Mouse (Mus musculus): ENCODE results near the gene Hist1h2bj. TPM values are rescaled to one million over a fixed set of nuclear protein-coding genes. Genes with fewer than 3 reads are reported as not detected.

Hist1h2bj gene
- total RNA-seq, 2 experiments from 2014 or later, result 2.3 to 3.4 TPM

DNA sequence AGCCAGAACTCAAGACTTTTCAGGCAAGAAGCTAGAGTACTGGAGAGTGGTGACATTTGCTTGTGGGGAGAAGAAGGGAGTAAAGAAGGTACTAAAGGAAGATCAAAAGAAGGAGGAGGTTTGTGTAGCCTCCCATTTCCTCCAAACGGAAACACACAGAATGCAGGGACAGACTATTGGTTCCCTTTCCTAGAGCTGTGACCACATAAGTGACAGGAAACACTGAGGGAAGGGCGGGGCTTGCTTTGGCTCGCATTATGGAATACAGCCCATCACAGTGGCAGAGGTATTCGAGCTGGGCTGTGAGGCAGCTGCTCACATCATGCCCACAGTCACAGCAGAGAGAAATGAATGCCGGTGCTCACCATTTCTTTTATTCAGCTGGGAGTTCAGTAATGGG is 41.2 kb upstream of the Hist1h2bj start:
- Histone ChIP-seq H3K4me3 (no peak overlapping the region), H3K27ac (no peak overlapping the region)
- DNase-seq, result no peak
- no peak for TF ChIP-seq CTCF (IDR thresholded peaks at IDR 0.05)
- intact Hi-C loops (cut with DNase I), result no loop called here

DNA sequence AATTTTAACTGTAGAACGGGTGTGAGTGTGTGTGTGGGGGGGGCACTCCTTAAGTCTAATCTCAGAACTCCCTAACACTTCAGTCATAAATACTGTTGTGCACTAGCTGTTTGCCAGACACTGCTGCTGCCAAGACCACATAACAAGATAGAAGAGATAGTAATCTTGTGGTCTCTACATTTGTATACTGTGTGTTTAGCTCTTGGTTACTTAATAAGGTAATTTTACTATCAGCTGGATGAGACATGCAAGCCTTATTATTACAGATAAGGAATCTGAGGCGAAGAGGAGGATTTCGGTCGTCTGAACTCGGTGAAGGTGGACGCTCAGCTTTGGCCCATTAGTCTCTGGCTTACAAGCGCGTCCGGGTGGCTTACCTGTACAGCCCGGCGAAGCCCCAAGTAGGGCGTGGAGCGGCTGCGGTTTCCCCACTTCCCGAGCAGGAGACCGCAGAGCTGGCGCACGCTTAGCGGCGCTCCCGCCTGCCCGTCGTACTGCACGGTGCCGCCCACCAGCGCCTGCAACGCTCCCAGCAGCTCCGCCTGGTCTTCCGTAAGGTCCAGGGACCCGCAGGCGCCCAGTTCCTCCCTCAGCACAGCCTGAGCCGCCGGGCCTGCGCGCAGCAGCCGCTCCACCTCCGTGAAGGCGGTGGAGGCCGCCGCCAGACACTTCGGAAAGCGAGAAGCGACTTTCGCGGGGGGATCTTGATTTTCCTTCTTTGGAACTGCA is 37.2 kb upstream of the Hist1h2bj start:
- no peak for TF ChIP-seq CTCF (IDR thresholded peaks at IDR 0.05)
- peak; percentile 59 for DNase-seq
- Histone ChIP-seq H3K27ac (no peak overlapping the region), H3K4me3 (peak overlapping the region; percentile 85)
- intact Hi-C loops (cut with DNase I), result no loop called here

DNA sequence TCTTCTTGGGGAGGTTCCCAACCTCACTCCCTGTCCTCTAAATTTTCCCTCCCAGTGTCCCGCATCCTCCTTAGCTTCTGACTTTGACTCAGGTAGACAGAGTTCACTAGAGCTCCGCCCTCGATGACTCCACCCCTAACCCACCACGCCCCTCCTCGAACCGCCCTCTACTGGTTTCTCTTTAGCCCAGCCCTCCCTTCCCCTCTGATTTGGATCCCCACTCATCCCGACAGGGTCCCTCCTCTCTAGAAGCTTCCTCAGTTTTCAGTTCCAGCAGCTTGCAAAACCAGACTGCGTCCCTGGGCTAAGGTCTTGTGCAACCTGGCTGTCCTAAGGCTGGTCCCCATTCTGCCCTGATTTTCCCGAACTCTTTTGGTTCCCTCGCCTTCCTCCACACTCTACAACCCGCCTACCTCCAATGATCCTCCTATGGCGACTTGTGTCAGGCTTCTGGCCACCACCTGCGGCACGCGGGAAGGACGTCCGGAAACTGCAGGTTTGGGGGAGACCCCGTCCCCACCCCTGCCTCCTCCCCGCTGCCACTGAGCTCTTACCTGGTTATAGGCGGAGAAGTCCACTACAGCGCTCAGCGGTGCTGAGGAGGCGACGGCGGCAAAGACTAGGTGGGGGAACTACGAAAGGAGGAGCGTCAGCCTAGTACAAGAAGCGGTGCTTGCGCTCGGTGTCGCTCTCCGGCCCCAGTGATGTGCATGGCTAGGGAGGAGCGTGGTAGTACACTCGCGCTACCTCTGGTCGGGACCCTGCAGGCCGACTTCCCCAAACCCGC is 36.5 kb upstream of the Hist1h2bj start:
- peak; percentile 4; the same call in 1 of the 2 replicates for TF ChIP-seq CTCF (IDR thresholded peaks at IDR 0.05)
- intact Hi-C loops (cut with DNase I), result no loop called here
- Histone ChIP-seq H3K4me3 (peak overlapping the region; percentile 85), H3K27ac (no peak overlapping the region)
- peak; percentile 42 for DNase-seq

DNA sequence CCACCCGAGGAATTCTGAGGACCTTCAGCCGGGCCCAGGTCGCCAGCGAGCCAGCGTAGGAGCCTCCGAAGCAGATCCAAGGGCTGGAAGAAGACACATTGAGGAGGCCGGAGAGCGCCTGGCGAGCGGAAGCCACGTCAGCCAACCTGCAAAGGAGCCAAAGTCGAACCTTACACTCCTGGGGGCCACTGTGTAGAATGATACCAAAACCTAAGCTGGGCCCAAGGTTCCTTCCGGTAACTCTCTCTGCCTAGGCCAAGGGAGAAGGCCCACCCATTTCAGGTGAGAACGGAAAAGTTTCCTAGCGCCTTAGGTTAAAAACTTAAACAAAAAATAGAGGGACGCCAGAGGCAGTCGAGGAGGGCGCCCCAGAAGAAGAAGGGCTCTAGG is 35.9 kb upstream of the Hist1h2bj start:
- peak overlapping the region; percentile 85 for H3K4me3 ChIP-seq
- intact Hi-C loops (cut with DNase I), result no loop called here
- no peak overlapping the region for H3K27ac ChIP-seq
- no peak for TF ChIP-seq CTCF (IDR thresholded peaks at IDR 0.05)
- no peak for DNase-seq

- intact Hi-C loops (cut with DNase I), result no loop called here
Measured at GRCm38 (mm10) chr13:22007872-22008271, 35.1 kb upstream of the Hist1h2bj start.

GRCm38 (mm10) chr13:22008707-22009106 is 34.3 kb upstream of the Hist1h2bj start:
- no peak for DNase-seq
- Histone ChIP-seq H3K4me3 (no peak overlapping the region), H3K27ac (no peak overlapping the region)
- intact Hi-C loops (cut with DNase I), result no loop called here
- no peak for TF ChIP-seq CTCF (IDR thresholded peaks at IDR 0.05)

More at GRCm38 (mm10) chr13:22007872-22008271, 35.1 kb upstream of the Hist1h2bj start:
- no peak overlapping the region for H3K4me3 ChIP-seq
- H3K27ac ChIP-seq, result no peak overlapping the region
- no peak for DNase-seq
- no peak for TF ChIP-seq CTCF (IDR thresholded peaks at IDR 0.05)

DNA sequence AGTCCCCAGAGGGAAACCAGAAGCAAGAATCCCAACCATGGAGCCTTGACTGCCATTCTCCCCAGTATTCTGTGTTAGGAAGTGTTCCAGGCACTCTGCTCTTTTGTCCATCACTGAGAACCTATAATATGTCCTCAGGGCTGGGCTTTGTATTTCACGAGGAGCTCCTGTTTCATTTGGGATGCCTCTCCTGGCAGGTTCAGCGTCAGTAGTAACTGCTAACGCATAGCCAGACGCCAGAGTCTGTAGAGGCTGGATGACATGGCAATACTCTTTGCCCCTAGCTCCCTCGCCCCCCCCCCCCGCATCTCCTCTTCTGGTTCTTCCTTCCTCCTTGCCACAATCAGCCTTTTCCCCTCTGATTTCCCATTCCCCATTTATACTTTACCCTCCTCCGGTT is 33.4 kb upstream of the Hist1h2bj start, which contains the start of gene Prss16:
Gene Prss16, minus strand, starts transcription at position 101 of the 400 bp plus-strand sequence.
- intact Hi-C loops (cut with DNase I), result no loop called here
- no peak within 1 kb of the TSS for H3K4me3 ChIP-seq
- DNase-seq, result no peak
- TF ChIP-seq CTCF (IDR thresholded peaks at IDR 0.05), result no peak
- no peak within 1 kb of the TSS for H3K27ac ChIP-seq

GRCm38 (mm10) chr13:22013716-22014115 is 29.3 kb upstream of the Hist1h2bj start:
- no peak for DNase-seq
- intact Hi-C loops (cut with DNase I), result no loop called here
- Histone ChIP-seq H3K27ac (no peak overlapping the region), H3K4me3 (no peak overlapping the region)
- TF ChIP-seq CTCF (IDR thresholded peaks at IDR 0.05), result no peak

GRCm38 (mm10) chr13:22014411-22014845 is 28.6 kb upstream of the Hist1h2bj start:
- intact Hi-C loops (cut with DNase I), result no loop called here

DNA sequence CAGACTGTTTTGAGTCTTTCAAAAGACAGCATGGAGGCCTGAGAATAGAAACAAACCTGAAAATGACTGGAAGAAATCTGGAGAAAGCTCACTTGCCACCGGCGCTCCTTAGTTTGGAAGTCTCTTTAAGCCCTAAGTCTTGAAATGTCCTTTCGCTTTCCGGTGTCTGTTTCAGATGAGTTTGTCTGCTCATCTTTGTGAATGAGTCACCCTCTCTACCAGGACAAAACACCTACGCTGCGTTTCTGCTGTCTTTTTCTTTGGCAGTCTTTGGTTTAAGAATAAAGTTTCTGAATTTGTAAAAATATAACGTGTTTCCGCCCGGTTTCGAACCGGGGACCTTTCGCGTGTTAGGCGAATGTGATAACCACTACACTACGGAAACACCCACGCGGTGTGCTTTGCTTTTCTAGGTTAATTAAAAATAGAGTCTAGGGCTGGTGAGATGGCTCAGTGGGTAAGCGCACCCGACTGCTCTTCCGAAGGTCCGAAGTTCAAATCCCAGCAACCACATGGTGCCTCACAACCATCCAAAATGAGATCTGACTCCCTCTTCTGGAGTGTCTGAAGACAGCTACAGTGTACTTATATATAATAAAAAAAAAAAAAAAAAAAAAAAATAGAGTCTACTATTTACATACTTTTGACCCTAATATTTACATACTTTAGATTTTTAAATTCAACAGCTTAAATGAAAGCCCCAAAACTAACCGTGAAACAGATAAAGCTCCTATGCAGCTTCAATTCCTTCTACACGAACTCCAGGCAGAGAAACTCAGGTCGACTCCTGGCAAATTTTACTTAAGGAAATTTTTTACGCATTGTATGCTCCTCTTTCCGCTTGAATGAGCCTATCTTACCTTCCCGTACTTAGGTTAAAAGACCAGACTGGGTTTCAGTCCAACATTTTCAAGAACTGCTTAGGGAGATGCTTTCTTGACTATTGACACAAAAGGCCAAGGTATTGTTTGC is 27.2 kb upstream of the Hist1h2bj start:
- H3K4me3 ChIP-seq, result peak overlapping the region; percentile 56
- peak; percentile 38; the same call in 1 of the 2 replicates for TF ChIP-seq CTCF (IDR thresholded peaks at IDR 0.05)
- H3K27ac ChIP-seq, result no peak overlapping the region
- intact Hi-C loops (cut with DNase I), result no loop called here
- peak; percentile 63 for DNase-seq

More at GRCm38 (mm10) chr13:22014411-22014845, 28.6 kb upstream of the Hist1h2bj start:
- H3K27ac ChIP-seq, result no peak overlapping the region
- peak overlapping the region; percentile 44 for H3K4me3 ChIP-seq
- no peak for DNase-seq
- no peak for TF ChIP-seq CTCF (IDR thresholded peaks at IDR 0.05)

DNA sequence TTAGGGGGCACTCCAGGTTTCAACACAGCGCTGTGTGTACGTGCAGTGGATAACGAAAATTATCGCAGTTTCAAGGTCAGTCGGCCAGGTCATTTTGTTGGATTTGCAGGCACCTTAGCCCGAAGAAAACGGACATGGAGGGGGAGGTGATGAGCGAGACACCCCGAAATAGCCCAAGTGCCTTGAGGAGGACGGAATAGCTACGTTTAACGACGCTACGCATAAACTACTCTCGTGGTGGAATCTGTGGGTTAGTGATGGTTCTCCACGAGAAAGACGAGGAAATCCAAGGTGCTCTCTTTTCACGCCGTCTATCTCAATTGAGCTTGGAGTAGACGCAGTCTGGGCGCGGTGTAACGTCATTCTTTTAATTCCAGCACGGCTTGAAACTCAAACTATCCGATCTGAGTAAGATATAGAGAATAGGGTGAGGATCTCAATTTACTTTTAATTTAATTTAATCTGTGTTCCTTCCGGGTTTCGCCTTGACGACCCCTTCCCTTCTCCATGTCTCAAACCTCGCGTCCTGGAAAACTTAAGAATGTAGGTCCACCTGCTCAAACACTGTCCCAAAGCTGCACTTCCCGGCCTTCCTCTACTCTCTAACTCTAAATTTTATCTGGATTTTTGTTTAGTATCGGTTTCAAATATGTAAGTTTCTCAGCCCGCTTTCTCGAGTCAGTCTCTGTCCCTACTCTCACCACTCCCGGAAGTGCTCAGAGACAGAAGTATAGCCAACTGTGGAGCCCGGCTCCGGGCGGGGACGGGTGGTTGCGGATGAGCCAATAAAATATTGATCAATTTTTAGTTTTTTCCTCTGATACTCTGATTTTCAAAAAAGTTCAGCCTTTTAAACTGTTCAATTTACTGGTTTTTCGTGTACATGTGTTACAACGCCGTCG is 22.8 kb upstream of the Hist1h2bj start:
- TF ChIP-seq CTCF (IDR thresholded peaks at IDR 0.05), result no peak

More for the DNA sequence above, 22.8 kb upstream of the Hist1h2bj start:
- Histone ChIP-seq H3K27ac (peak overlapping the region; percentile 44; the same call in 1 of the 2 replicates), H3K4me3 (peak overlapping the region; percentile 71)
- peak; percentile 29 for DNase-seq
- intact Hi-C loops (cut with DNase I), result loop anchor here (5.0 to 10.0 kb wide), 3 partner anchors 165 to 1497 kb away; no protein-coding TSS in a partner anchor
